Mouse (Mus musculus): ENCODE data around the gene Tppp2. TPM values are rescaled to one million over a fixed set of nuclear protein-coding genes. Genes with fewer than 3 reads are reported as not detected.

Tppp2 gene
- not detected for polyA plus RNA-seq (2017; shearing (Covaris generic))

GRCm38 (mm10) chr14:51918125-51918524, at the start of gene Tppp2:
Tppp2 (plus strand) TSS chr14:51918425.

DNA sequence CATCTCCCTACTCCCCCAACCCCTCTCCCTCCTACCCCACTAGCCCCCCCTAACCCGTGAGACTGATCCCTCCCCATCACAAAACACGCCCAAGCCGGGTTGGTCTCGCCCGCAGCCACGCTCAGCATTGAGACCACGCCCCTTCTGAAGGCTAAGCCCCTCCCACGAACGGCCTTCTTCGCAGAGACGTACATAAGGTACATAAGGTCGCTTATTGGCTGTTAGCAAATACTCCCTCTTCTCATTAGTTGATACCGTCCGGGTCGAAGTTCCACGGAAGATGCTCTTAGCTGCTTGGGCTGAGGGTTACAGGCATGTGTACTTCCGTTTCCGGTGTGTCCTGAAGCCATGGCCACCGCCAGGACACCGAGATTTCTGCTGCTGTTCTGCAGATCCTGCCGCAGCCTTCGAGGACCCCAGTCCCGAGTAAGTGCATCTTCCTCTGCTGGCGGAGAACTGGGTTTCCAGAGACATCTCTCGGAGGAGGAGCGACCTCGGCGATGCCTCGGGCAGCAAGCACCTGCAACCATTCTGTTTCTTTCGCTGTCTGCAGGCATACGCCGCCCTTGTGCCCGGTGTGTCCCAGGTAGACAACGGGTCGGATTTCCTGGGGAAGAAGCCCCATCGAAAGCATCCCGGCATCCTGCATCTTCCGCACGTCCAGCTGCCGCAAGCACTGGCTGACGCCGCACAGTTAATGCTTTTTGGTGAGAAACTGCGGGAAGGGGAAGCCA, 33.5 kb upstream of the Tppp2 start, which contains the start of gene Mettl17:
Gene Mettl17 (plus strand): TSS at position 245 of the 734 bp plus-strand sequence.

GRCm38 (mm10) chr14:51892191-51892939, 25.9 kb upstream of the Tppp2 start, which contains the start of gene Slc39a2:
Slc39a2 (plus strand) TSS chr14:51892889.

GRCm38 (mm10) chr14:51913960-51914762, 4.1 kb upstream of the Tppp2 start, which contains the start of gene Ndrg2:
Ndrg2 (minus strand) TSS chr14:51914158.

DNA sequence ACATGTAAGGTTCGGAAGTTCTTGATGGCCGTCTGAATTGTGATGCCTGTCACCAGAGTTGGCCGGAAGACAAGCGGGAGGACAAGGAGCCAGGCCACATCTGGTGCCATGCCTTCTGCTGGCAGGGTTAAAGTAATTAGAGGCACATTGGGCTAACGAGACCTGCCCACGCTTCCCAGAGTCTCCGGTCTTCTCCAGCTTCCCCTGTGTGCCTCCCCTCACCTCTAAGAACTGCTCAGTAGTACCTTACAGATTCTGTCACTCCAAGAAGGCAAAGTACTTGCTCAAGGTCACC, 4.3 kb downstream of the Tppp2 start, which contains the start of gene Rnase13:
Gene Rnase13 (minus strand): TSS at position 203 of the 295 bp plus-strand sequence.

Other genes with a start within 250 kb of the Tppp2 start
- not detected for gene Gm17079, start 223.0 kb upstream of the Tppp2 start, polyA plus RNA-seq (2017; shearing (Covaris generic))
- gene Gm5800, start 201.2 kb upstream of the Tppp2 start, polyA plus RNA-seq (2017; shearing (Covaris generic)) = not detected
- gene Ang4, start 144.8 kb upstream of the Tppp2 start, polyA plus RNA-seq (2017; shearing (Covaris generic)) = not detected
- gene AY358078, start 118.4 kb upstream of the Tppp2 start, polyA plus RNA-seq (2017; shearing (Covaris generic)) = not detected
- gene Ear6, start 64.7 kb upstream of the Tppp2 start, polyA plus RNA-seq (2017; shearing (Covaris generic)) = not detected
- gene Mettl17, start 33.6 kb upstream of the Tppp2 start, polyA plus RNA-seq (2017; shearing (Covaris generic)) = 97.5 TPM
- gene Slc39a2, start 25.5 kb upstream of the Tppp2 start, polyA plus RNA-seq (2017; shearing (Covaris generic)) = 0.68 TPM
- 56.7 TPM for gene Ndrg2, start 4.3 kb upstream of the Tppp2 start, polyA plus RNA-seq (2017; shearing (Covaris generic))
- gene Rnase13, start 4.3 kb downstream of the Tppp2 start, polyA plus RNA-seq (2017; shearing (Covaris generic)) = not detected
- gene Arhgef40, start 66.3 kb downstream of the Tppp2 start, polyA plus RNA-seq (2017; shearing (Covaris generic)) = 0.86 TPM
- gene Tmem253, start 97.2 kb downstream of the Tppp2 start, polyA plus RNA-seq (2017; shearing (Covaris generic)) = not detected
- gene Zfp219, start 102.3 kb downstream of the Tppp2 start, polyA plus RNA-seq (2017; shearing (Covaris generic)) = 22.6 TPM
- gene Olfr221, start 124.0 kb downstream of the Tppp2 start, polyA plus RNA-seq (2017; shearing (Covaris generic)) = not detected
- gene Hnrnpc, start 185.6 kb downstream of the Tppp2 start, polyA plus RNA-seq (2017; shearing (Covaris generic)) = 433 TPM
- 4.6 TPM for gene Rpgrip1, start 192.3 kb downstream of the Tppp2 start, polyA plus RNA-seq (2017; shearing (Covaris generic))

Measured in CD4-positive, CD25-positive, alpha-beta regulatory T cell (primary cell).